Mouse (Mus musculus) heart, adult 2 months (tissue): Measurements from ENCODE around the gene Eapp. TPM values are rescaled to one million over a fixed set of nuclear protein-coding genes. Genes with fewer than 3 reads are reported as not detected.

Experiments
- DNase-seq, 2 experiments: peaks; one replicate each; pipeline ENCODE4 v3.0.0; 2021
- H3K27ac ChIP-seq: fragments of 200-600 bp; 2 replicates; pipeline ENCODE4 v1.8.1; 2022
- H3K27me3 ChIP-seq: fragments of 200-500 bp; 2 replicates; pipeline ENCODE4 v1.6.1; 2012; ENCODE audit warnings: mild to moderate bottlenecking, low read length, inconsistent platforms, mixed read lengths; ENCODE audit not compliant: control insufficient read depth, insufficient read depth
- H3K36me3 ChIP-seq: fragments of 200-500 bp; 2 replicates; pipeline ENCODE4 v1.6.1; 2012; ENCODE audit warnings: low read length, inconsistent platforms; ENCODE audit not compliant: control insufficient read depth, insufficient read depth
- H3K4me1 ChIP-seq: fragments of 200-500 bp; 2 replicates; pipeline ENCODE4 v1.6.1; 2011; ENCODE audit warnings: low read length; ENCODE audit not compliant: control insufficient read depth, insufficient read depth
- H3K4me3 ChIP-seq: fragments of 200-600 bp; 2 replicates; pipeline ENCODE4 v1.8.1; 2022
- H3K79me2 ChIP-seq: fragments of 200-500 bp; replicated peaks from 2 replicates; pipeline ENCODE4 v1.6.1; 2012; ENCODE audit warnings: mild to moderate bottlenecking, inconsistent platforms, low read length, moderate library complexity, mixed read lengths; ENCODE audit not compliant: control insufficient read depth, insufficient read depth
- H3K9ac ChIP-seq: fragments of 200-500 bp; 2 replicates; pipeline ENCODE4 v1.6.1; 2012; ENCODE audit warnings: low read depth, mild to moderate bottlenecking, control low read depth, inconsistent platforms, low read length, mixed read lengths
- CTCF ChIP-seq: fragments of 200-600 bp; IDR thresholded peaks from 2 replicates; pipeline ENCODE4 v1.8.1; 2022; ENCODE audit warnings: antibody characterized with exemption, mild to moderate bottlenecking, moderate library complexity
- EP300 ChIP-seq: fragments of 200-500 bp; IDR thresholded peaks from 2 replicates; pipeline ENCODE4 v1.6.1; 2011; ENCODE audit warnings: low read depth, low read length, control low read depth; ENCODE audit not compliant: insufficient read depth
- POLR2A ChIP-seq: fragments of 200-500 bp; IDR thresholded peaks from 2 replicates; pipeline ENCODE4 v1.6.1; 2011; ENCODE audit warnings: mild to moderate bottlenecking, low read depth, low read length, control low read depth; ENCODE audit not compliant: insufficient read depth
- WGBS: fragments of 180-500 bp; shearing (Covaris S2); methylation state at CpG from one replicate; pipeline ENCODE4 v1.1.7; 2018; 5-methylcytosine and 5-hydroxymethylcytosine counted together
- intact Hi-C: fragments of 180-260 bp; cut with DNase I; formaldehyde crosslinking; loops from one replicate; pipeline ENCODE4 v1.15.1; 2025
- polyA plus RNA-seq: library from polyadenylated mRNA; depleted of rRNA; stranded (reverse); fragments of >200 nt; gene quantifications from 2 replicates; pipeline ENCODE4 v1.2.3, GENCODE M21; 2012
- total RNA-seq, 2 experiments: library from RNA; stranded (reverse); gene quantifications; 2 replicates each; pipeline ENCODE4 v1.2.3; 2021

The Eapp gene
- total and polyA plus RNA-seq, 3 experiments, result 7.9 to 27.9 (median 27.4) TPM

GRCm38 (mm10) chr12:54644947-54645346 is 50.8 kb downstream of the Eapp start:
- H3K79me2 ChIP-seq, result no peaks in the 10 kb centered on the region
- no peak overlapping the region for H3K27ac ChIP-seq
- TF ChIP-seq CTCF (peak; percentile 47), POLR2A (no peak)
- no peak overlapping the region for H3K4me3 ChIP-seq
- WGBS, result 74% methylated on average over 2 of the region's 2 CpGs
- H3K9ac ChIP-seq, result no peak overlapping the region
- no peaks in the 10 kb centered on the region for H3K4me1 ChIP-seq
- intact Hi-C loops, result no loop called here
- H3K27me3 ChIP-seq, result no peaks in the 10 kb centered on the region
- no peak for DNase-seq
- H3K36me3 ChIP-seq, result peaks cover 2% of the 10 kb centered on the region; the same call in 1 of the 2 replicates

DNA sequence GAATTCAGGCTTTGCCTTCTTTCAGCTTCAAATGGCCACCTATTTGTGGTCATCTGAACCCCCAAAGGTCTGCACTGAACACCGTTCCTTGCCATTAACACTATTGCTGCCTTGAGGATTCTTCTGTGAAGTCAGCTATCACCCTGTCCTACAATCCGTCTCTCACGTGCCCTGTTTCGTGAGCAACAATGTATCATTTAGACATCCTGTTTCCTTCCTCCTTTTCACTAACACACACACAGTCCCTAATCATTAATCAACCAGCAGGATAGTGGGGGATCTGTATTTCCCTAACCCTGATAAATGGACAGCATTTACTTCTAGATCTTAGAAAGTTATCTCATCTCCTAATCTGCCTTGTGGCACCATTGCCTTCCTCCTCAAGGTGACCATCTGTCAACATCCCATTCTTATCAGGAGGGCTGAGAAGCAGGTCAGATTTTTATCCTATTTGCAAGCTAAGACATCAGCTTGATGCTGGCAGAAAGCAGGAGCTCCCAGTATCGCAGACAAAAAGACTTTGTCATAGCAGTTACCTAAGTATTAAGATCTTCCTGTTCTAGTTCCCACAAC is 52.3 kb downstream of the Eapp start:
- intact Hi-C loops, result no loop called here
- no peak overlapping the region for H3K4me3 ChIP-seq
- no peak for TF ChIP-seq CTCF
- TF ChIP-seq POLR2A, result no peak
- H3K27me3 ChIP-seq, result no peaks in the 10 kb centered on the region
- WGBS, result 34% methylated on average over 5 of the region's 5 CpGs
- H3K9ac ChIP-seq, result no peak overlapping the region
- H3K4me1 ChIP-seq, result no peaks in the 10 kb centered on the region
- no peak for DNase-seq
- no peaks in the 10 kb centered on the region; the same call in 1 of the 2 replicates for H3K36me3 ChIP-seq
- no peaks in the 10 kb centered on the region for H3K79me2 ChIP-seq
- no peak overlapping the region for H3K27ac ChIP-seq

DNA sequence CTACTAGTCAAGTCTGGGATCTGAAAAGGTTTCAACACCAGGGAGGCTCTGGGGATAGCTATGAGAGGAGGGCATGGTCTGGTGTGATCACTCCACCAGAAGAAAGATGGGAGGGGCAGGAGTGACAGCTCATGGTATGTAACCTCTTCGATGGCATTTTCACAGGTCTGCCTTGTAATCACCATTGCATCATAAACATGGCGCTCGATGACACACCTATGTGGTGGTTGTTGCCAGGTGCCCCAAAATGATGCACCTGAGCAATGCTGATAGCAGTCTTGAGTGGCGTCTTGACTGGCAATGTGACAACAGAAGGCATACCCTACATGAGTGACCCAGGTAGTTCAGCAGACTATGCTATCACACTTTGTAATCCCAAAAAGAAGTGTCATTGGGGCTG is 54.3 kb downstream of the Eapp start:
- Histone ChIP-seq H3K27ac (no peak overlapping the region), H3K36me3 (no peaks in the 10 kb centered on the region; the same call in 1 of the 2 replicates), H3K9ac (no peak overlapping the region), H3K4me1 (no peaks in the 10 kb centered on the region), H3K27me3 (no peaks in the 10 kb centered on the region), H3K79me2 (no peaks in the 10 kb centered on the region), H3K4me3 (no peak overlapping the region)
- TF ChIP-seq CTCF, result no peak
- TF ChIP-seq POLR2A, result no peak
- no peak for TF ChIP-seq EP300
- WGBS, result 96% methylated on average over 4 of the region's 4 CpGs
- no peak for DNase-seq
- intact Hi-C loops, result no loop called here

DNA sequence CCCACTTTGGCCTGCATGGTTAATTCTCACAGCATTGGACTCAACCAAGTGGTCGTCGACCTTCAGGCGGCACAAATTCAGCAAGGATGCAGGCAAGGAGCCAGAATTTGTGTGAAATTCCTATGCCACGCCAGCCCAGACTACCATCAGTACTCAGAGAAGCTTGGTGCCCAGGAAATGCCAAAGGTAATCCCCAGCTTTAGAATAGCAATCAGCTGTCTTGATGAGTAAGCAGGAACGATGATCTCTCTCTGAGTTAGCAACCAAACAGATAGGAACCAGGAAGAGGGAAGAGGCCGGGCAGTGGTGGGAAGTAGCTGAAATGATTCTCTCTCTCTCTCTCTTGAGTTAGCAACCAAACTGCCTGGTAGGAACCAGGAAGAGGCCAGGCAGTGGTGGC is 55.4 kb downstream of the Eapp start:
- no peaks in the 10 kb centered on the region for H3K27me3 ChIP-seq
- no peak for DNase-seq
- H3K4me3 ChIP-seq, result no peak overlapping the region
- no peaks in the 10 kb centered on the region for H3K36me3 ChIP-seq
- TF ChIP-seq EP300 (no peak), POLR2A (no peak), CTCF (no peak)
- WGBS, result 56% methylated on average over 6 of the region's 6 CpGs
- intact Hi-C loops, result no loop called here
- H3K27ac ChIP-seq, result no peak overlapping the region
- no peaks in the 10 kb centered on the region for H3K4me1 ChIP-seq
- no peak overlapping the region for H3K9ac ChIP-seq
- no peaks in the 10 kb centered on the region for H3K79me2 ChIP-seq

GRCm38 (mm10) chr12:54637033-54637432 is 58.7 kb downstream of the Eapp start:
- Histone ChIP-seq H3K27ac (no peak overlapping the region), H3K9ac (no peak overlapping the region), H3K4me3 (no peak overlapping the region), H3K79me2 (no peaks in the 10 kb centered on the region), H3K27me3 (no peaks in the 10 kb centered on the region), H3K36me3 (no peaks in the 10 kb centered on the region), H3K4me1 (no peaks in the 10 kb centered on the region)
- DNase-seq, result no peak
- TF ChIP-seq CTCF (no peak), EP300 (no peak), POLR2A (no peak)
- intact Hi-C loops, result no loop called here
- 48% methylated on average over 1 of the region's 1 CpGs for WGBS

- H3K4me3 ChIP-seq, result no peak overlapping the region
- H3K79me2 ChIP-seq, result no peaks in the 10 kb centered on the region
- intact Hi-C loops, result no loop called here
- TF ChIP-seq CTCF (no peak), POLR2A (no peak), EP300 (no peak)
- WGBS, result 82% methylated on average over 2 of the region's 2 CpGs
- H3K36me3 ChIP-seq, result no peaks in the 10 kb centered on the region
- H3K27me3 ChIP-seq, result no peaks in the 10 kb centered on the region
- no peaks in the 10 kb centered on the region for H3K4me1 ChIP-seq
- H3K27ac ChIP-seq, result no peak overlapping the region
- H3K9ac ChIP-seq, result no peak overlapping the region
- no peak for DNase-seq
These were observed 63.6 kb downstream of the Eapp start for GRCm38 (mm10) chr12:54632141-54632540.
